Mouse (Mus musculus): ENCODE data around the gene Rhov. TPM values are rescaled to one million over a fixed set of nuclear protein-coding genes. Genes with fewer than 3 reads are reported as not detected.

The Rhov gene
- polyA plus RNA-seq, 1 experiment from 2014 or later, result 1.3 TPM

GRCm38 (mm10) chr2:119312380-119312958 is 41.4 kb upstream of the Rhov start:
- Histone ChIP-seq H3K4me2 (replicated peaks; ENCODE audit: low read depth) (no peak overlapping the region), H3K27ac (ENCODE audit: low read depth, low read length) (no peak overlapping the region), H3K36me3 (ENCODE audit: control insufficient read depth, insufficient read depth) (no peaks in the 10 kb centered on the region), H3K4me1 (replicated peaks; ENCODE audit: control insufficient read depth, insufficient read depth, low read length) (no peaks in the 10 kb centered on the region), H3K9ac (ENCODE audit: low read depth, low read length) (no peak overlapping the region), H3K4me3 (ENCODE audit: low read depth, low read length) (no peak overlapping the region), H3K9me3 (ENCODE audit: control insufficient read depth) (no peaks in the 10 kb centered on the region), H3K27me3 (replicated peaks; ENCODE audit: control insufficient read depth, insufficient read depth, low read length) (no peaks in the 10 kb centered on the region)
- WGBS, result 81% methylated on average over 2 of the region's 2 CpGs
- ATAC-seq, result 0 out of 2 replicates have a peak, but pooled peaks have one; percentile 5
- TF ChIP-seq CTCF (IDR thresholded peaks at IDR 0.05; ENCODE audit: low read depth), result no peak

GRCm38 (mm10) chr2:119311544-119311943 is 40.5 kb upstream of the Rhov start:
- H3K4me3 ChIP-seq (ENCODE audit: low read depth, low read length), result no peak overlapping the region
- WGBS, result 54% methylated on average over 12 of the region's 12 CpGs
- no peaks in the 10 kb centered on the region for H3K4me1 ChIP-seq (replicated peaks; ENCODE audit: control insufficient read depth, insufficient read depth, low read length)
- H3K27ac ChIP-seq (ENCODE audit: low read depth, low read length), result no peak overlapping the region
- no peak overlapping the region for H3K9ac ChIP-seq (ENCODE audit: low read depth, low read length)
- no peaks in the 10 kb centered on the region for H3K36me3 ChIP-seq (ENCODE audit: control insufficient read depth, insufficient read depth)
- no peak overlapping the region for H3K4me2 ChIP-seq (replicated peaks; ENCODE audit: low read depth)
- H3K9me3 ChIP-seq (ENCODE audit: control insufficient read depth), result no peaks in the 10 kb centered on the region
- no peak for ATAC-seq
- H3K27me3 ChIP-seq (replicated peaks; ENCODE audit: control insufficient read depth, insufficient read depth, low read length), result no peaks in the 10 kb centered on the region
- no peak for TF ChIP-seq CTCF (IDR thresholded peaks at IDR 0.05; ENCODE audit: low read depth)

- Histone ChIP-seq H3K9ac (ENCODE audit: low read depth, low read length) (no peak overlapping the region), H3K4me1 (replicated peaks; ENCODE audit: control insufficient read depth, insufficient read depth, low read length) (0 out of 2 replicates have a peak, but pooled peaks cover 2% of the 10 kb centered on the region), H3K27ac (ENCODE audit: low read depth, low read length) (no peak overlapping the region), H3K36me3 (ENCODE audit: control insufficient read depth, insufficient read depth) (peaks cover 6% of the 10 kb centered on the region; the same call in 1 of the 2 replicates), H3K9me3 (ENCODE audit: control insufficient read depth) (no peaks in the 10 kb centered on the region), H3K4me2 (replicated peaks; ENCODE audit: low read depth) (no peak overlapping the region), H3K4me3 (ENCODE audit: low read depth, low read length) (no peak overlapping the region), H3K27me3 (replicated peaks; ENCODE audit: control insufficient read depth, insufficient read depth, low read length) (no peaks in the 10 kb centered on the region)
- ATAC-seq, result no peak
- no peak for TF ChIP-seq CTCF (IDR thresholded peaks at IDR 0.05; ENCODE audit: low read depth)
- WGBS, result 38% methylated on average over 3 of the region's 3 CpGs
Measured at GRCm38 (mm10) chr2:119304798-119305208, 33.7 kb upstream of the Rhov start.

GRCm38 (mm10) chr2:119304391-119304790 is 33.3 kb upstream of the Rhov start:
- WGBS, result 46% methylated on average over 3 of the region's 3 CpGs
- Histone ChIP-seq H3K4me3 (ENCODE audit: low read depth, low read length) (no peak overlapping the region), H3K27me3 (replicated peaks; ENCODE audit: control insufficient read depth, insufficient read depth, low read length) (no peaks in the 10 kb centered on the region), H3K4me2 (replicated peaks; ENCODE audit: low read depth) (no peak overlapping the region), H3K27ac (ENCODE audit: low read depth, low read length) (no peak overlapping the region), H3K9me3 (ENCODE audit: control insufficient read depth) (no peaks in the 10 kb centered on the region), H3K36me3 (ENCODE audit: control insufficient read depth, insufficient read depth) (peaks cover 6% of the 10 kb centered on the region; the same call in 1 of the 2 replicates), H3K4me1 (replicated peaks; ENCODE audit: control insufficient read depth, insufficient read depth, low read length) (0 out of 2 replicates have a peak, but pooled peaks cover 3% of the 10 kb centered on the region), H3K9ac (ENCODE audit: low read depth, low read length) (no peak overlapping the region)
- no peak for TF ChIP-seq CTCF (IDR thresholded peaks at IDR 0.05; ENCODE audit: low read depth)
- no peak for ATAC-seq

- no peak overlapping the region for H3K4me2 ChIP-seq (replicated peaks; ENCODE audit: low read depth)
- 0 out of 2 replicates have a peak, but pooled peaks cover 3% of the 10 kb centered on the region for H3K4me1 ChIP-seq (replicated peaks; ENCODE audit: control insufficient read depth, insufficient read depth, low read length)
- peaks cover 14% of the 10 kb centered on the region for H3K36me3 ChIP-seq (ENCODE audit: control insufficient read depth, insufficient read depth)
- 79% methylated on average over 6 of the region's 6 CpGs for whole genome bisulfite sequencing
- no peak overlapping the region for H3K9ac ChIP-seq (ENCODE audit: low read depth, low read length)
- no peak for TF ChIP-seq CTCF (IDR thresholded peaks at IDR 0.05; ENCODE audit: low read depth)
- no peak overlapping the region for H3K27ac ChIP-seq (ENCODE audit: low read depth, low read length)
- no peak overlapping the region for H3K4me3 ChIP-seq (ENCODE audit: low read depth, low read length)
- no peak for ATAC-seq
- H3K27me3 ChIP-seq (replicated peaks; ENCODE audit: control insufficient read depth, insufficient read depth, low read length), result no peaks in the 10 kb centered on the region
- H3K9me3 ChIP-seq (ENCODE audit: control insufficient read depth), result no peaks in the 10 kb centered on the region
Measured at GRCm38 (mm10) chr2:119302876-119303275, 31.8 kb upstream of the Rhov start.

GRCm38 (mm10) chr2:119300819-119301493 is 29.9 kb upstream of the Rhov start:
- Histone ChIP-seq H3K27me3 (replicated peaks; ENCODE audit: control insufficient read depth, insufficient read depth, low read length) (no peaks in the 10 kb centered on the region), H3K4me1 (replicated peaks; ENCODE audit: control insufficient read depth, insufficient read depth, low read length) (0 out of 2 replicates have a peak, but pooled peaks cover 3% of the 10 kb centered on the region), H3K9ac (ENCODE audit: low read depth, low read length) (no peak overlapping the region), H3K4me2 (replicated peaks; ENCODE audit: low read depth) (peak overlapping the region; percentile 57; the same call in 1 of the 2 replicates), H3K36me3 (ENCODE audit: control insufficient read depth, insufficient read depth) (peaks cover 31% of the 10 kb centered on the region), H3K9me3 (ENCODE audit: control insufficient read depth) (no peaks in the 10 kb centered on the region), H3K4me3 (ENCODE audit: low read depth, low read length) (0 out of 2 replicates have a peak overlapping the region, but pooled peaks have one; percentile 1), H3K27ac (ENCODE audit: low read depth, low read length) (peak overlapping the region; percentile 15; the same call in 1 of the 2 replicates)
- no peak for ATAC-seq
- 40% methylated on average over 7 of the region's 7 CpGs for WGBS
- TF ChIP-seq CTCF (IDR thresholded peaks at IDR 0.05; ENCODE audit: low read depth), result no peak

Measured in intestine, postnatal 0 days (tissue).